Mouse (Mus musculus) right cerebral cortex, postnatal 25 days (tissue): ENCODE results near the gene Capzb.

Experiments
- DNase-seq: peaks from one replicate; pipeline ENCODE4 v3.0.0; 2022

Capzb gene

GRCm38 (mm10) chr4:139192499-139193175, at the start of gene Capzb:
TSS of gene Capzb (plus strand) at chr4:139192899.
- peak; percentile 97 for DNase-seq

- no peak for DNase-seq
Measured at GRCm38 (mm10) chr4:139142985-139143384, 49.7 kb upstream of the Capzb start.

GRCm38 (mm10) chr4:139144577-139144976, 48.1 kb upstream of the Capzb start:
- DNase-seq = no peak

GRCm38 (mm10) chr4:139145156-139145555, 47.5 kb upstream of the Capzb start:
- DNase-seq = no peak

GRCm38 (mm10) chr4:139146760-139147159, 45.9 kb upstream of the Capzb start:
- DNase-seq = peak; percentile 19

GRCm38 (mm10) chr4:139151370-139151769, 41.3 kb upstream of the Capzb start:
- no peak for DNase-seq

- no peak for DNase-seq
Measured at GRCm38 (mm10) chr4:139154576-139155307, 38.0 kb upstream of the Capzb start.

GRCm38 (mm10) chr4:139156538-139156937, 36.2 kb upstream of the Capzb start:
- DNase-seq = no peak

- no peak for DNase-seq
Measured at GRCm38 (mm10) chr4:139158350-139158749, 34.3 kb upstream of the Capzb start.

- DNase-seq = no peak
Measured at GRCm38 (mm10) chr4:139161076-139161475, 31.6 kb upstream of the Capzb start.

- no peak for DNase-seq
Measured at GRCm38 (mm10) chr4:139164082-139164481, 28.6 kb upstream of the Capzb start.

- DNase-seq = no peak
Measured at GRCm38 (mm10) chr4:139165259-139165658, 27.4 kb upstream of the Capzb start.

- no peak for DNase-seq
Measured at GRCm38 (mm10) chr4:139166244-139166643, 26.5 kb upstream of the Capzb start.

- no peak for DNase-seq
Measured at GRCm38 (mm10) chr4:139167107-139167506, 25.6 kb upstream of the Capzb start.

GRCm38 (mm10) chr4:139168985-139169747, 23.5 kb upstream of the Capzb start:
- no peak for DNase-seq

GRCm38 (mm10) chr4:139169748-139170279, 22.9 kb upstream of the Capzb start:
- no peak for DNase-seq

GRCm38 (mm10) chr4:139175061-139175971, 17.4 kb upstream of the Capzb start:
- no peak for DNase-seq

GRCm38 (mm10) chr4:139176023-139176422, 16.7 kb upstream of the Capzb start:
- DNase-seq = no peak

- no peak for DNase-seq
Measured at GRCm38 (mm10) chr4:139177921-139178320, 14.8 kb upstream of the Capzb start.

- no peak for DNase-seq
Measured at GRCm38 (mm10) chr4:139178377-139178776, 14.3 kb upstream of the Capzb start.

- no peak for DNase-seq
Measured at GRCm38 (mm10) chr4:139179218-139179617, 13.5 kb upstream of the Capzb start.
